Mouse (Mus musculus) intestine, embryonic 14.5 days (tissue): ENCODE data around the gene Acbd6. TPM values are rescaled to one million over a fixed set of nuclear protein-coding genes. Genes with fewer than 3 reads are reported as not detected.

Experiments used
- ATAC-seq: fragments of 200-750 bp; cut with Nextera tagmentation; replicated peaks from 2 replicates; pipeline ENCODE4 v1.8.0; 2017; ENCODE audit warnings: low read depth, moderate number of reproducible peaks, moderate TSS enrichment, moderate library complexity; ENCODE audit not compliant: low FRiP score, low TSS enrichment
- DNase-seq: peaks from one replicate; pipeline ENCODE4 v3.0.0-alpha.2; 2018; ENCODE audit warnings: low spot score
- H3K27ac ChIP-seq: fragments of 300-500 bp; sonication (generic); 2 replicates; pipeline ENCODE4 v1.5.1; 2014; ENCODE audit warnings: low read depth, mild to moderate bottlenecking, control low read depth
- H3K27me3 ChIP-seq: fragments of 300-500 bp; sonication (generic); replicated peaks from 2 replicates; pipeline ENCODE4 v1.6.1; 2014; ENCODE audit warnings: low read length, control low read depth; ENCODE audit not compliant: control insufficient read depth, insufficient read depth
- H3K36me3 ChIP-seq: fragments of 300-500 bp; sonication (generic); 2 replicates; pipeline ENCODE4 v1.6.1; 2014; ENCODE audit warnings: low read length, control low read depth; ENCODE audit not compliant: control insufficient read depth, insufficient read depth
- H3K4me1 ChIP-seq: fragments of 300-500 bp; sonication (generic); replicated peaks from 2 replicates; pipeline ENCODE4 v1.6.1; 2014; ENCODE audit warnings: low read length, control low read depth, mixed read lengths; ENCODE audit not compliant: control insufficient read depth, insufficient read depth
- H3K4me2 ChIP-seq: fragments of 300-500 bp; sonication (generic); 2 replicates; pipeline ENCODE4 v1.6.1; 2014; ENCODE audit warnings: low read length
- H3K4me3 ChIP-seq: fragments of 300-500 bp; sonication (generic); 2 replicates; pipeline ENCODE4 v1.5.1; 2014; ENCODE audit warnings: low read depth, low read length, control low read depth, mixed read lengths
- H3K9ac ChIP-seq: fragments of 300-500 bp; sonication (generic); 2 replicates; pipeline ENCODE4 v1.6.1; 2014; ENCODE audit warnings: mild to moderate bottlenecking, low read length
- H3K9me3 ChIP-seq: fragments of 300-500 bp; sonication (generic); 2 replicates; pipeline ENCODE4 v1.6.1; 2016; ENCODE audit warnings: low read length, control low read depth; ENCODE audit not compliant: control insufficient read depth
- WGBS: fragments of 180-500 bp; shearing (Covaris S2); extraction: QIAGEN DNeasy Blood & Tissue Kit; methylation state at CpG from one replicate; pipeline ENCODE4 v1.1.7; 2014; 5-methylcytosine and 5-hydroxymethylcytosine counted together
- polyA plus RNA-seq: library from polyadenylated mRNA; unstranded; fragments of >200 nt; fragmentation: Nextera tagmentation; extraction: Ambion mirVana; gene quantifications from 2 replicates; pipeline ENCODE4 v1.2.1, GENCODE M21; 2014

The Acbd6 gene
- polyA plus RNA-seq, 1 experiment from 2014 or later: 70.4 TPM

- 28% methylated on average over 10 of the region's 10 CpGs for WGBS
- no peaks in the 10 kb centered on the region for H3K9me3 ChIP-seq
- no peaks in the 10 kb centered on the region for H3K4me1 ChIP-seq
- H3K27ac ChIP-seq: no peak overlapping the region
- H3K4me3 ChIP-seq: no peak overlapping the region
- ATAC-seq: no peak
- H3K9ac ChIP-seq: no peak overlapping the region
- no peak for DNase-seq
- no peak overlapping the region for H3K4me2 ChIP-seq
- no peaks in the 10 kb centered on the region for H3K36me3 ChIP-seq
- H3K27me3 ChIP-seq: peaks cover 72% of the 10 kb centered on the region
Observed at GRCm38 (mm10) chr1:155727830-155728229, 169.9 kb downstream of the Acbd6 start.

- H3K27me3 ChIP-seq: peaks cover 72% of the 10 kb centered on the region
- H3K9me3 ChIP-seq: no peaks in the 10 kb centered on the region
- WGBS: 1% methylated on average over 23 of the region's 23 CpGs
- H3K4me3 ChIP-seq: no peak overlapping the region
- H3K9ac ChIP-seq: no peak overlapping the region
- H3K36me3 ChIP-seq: no peaks in the 10 kb centered on the region
- DNase-seq: no peak
- ATAC-seq: no peak
- H3K4me2 ChIP-seq: no peak overlapping the region
- no peaks in the 10 kb centered on the region for H3K4me1 ChIP-seq
- H3K27ac ChIP-seq: no peak overlapping the region
Observed at GRCm38 (mm10) chr1:155729113-155729795, 171.3 kb downstream of the Acbd6 start.

DNA sequence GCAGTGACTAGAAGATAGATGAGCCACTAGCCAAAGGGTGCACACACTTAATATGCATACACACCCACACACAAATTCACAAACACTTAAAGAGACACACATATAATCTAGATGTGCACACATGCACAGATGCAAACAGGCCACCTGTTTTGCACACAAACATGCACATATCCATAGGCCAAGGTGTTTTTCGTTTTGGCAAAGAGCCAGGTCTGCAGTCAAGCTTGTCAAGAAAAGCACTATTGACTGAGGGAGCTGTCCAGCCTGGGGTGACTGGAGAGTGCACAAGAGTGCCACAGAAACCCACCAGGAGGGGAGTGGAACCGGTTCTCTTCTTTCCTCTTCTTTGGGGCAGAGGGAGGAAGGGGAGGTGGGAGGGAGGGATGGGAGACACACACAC lies 173.2 kb downstream of the Acbd6 start:
- H3K4me3 ChIP-seq: no peak overlapping the region
- WGBS: 0% methylated on average over 2 of the region's 2 CpGs
- no peaks in the 10 kb centered on the region for H3K4me1 ChIP-seq
- H3K9ac ChIP-seq: no peak overlapping the region
- H3K27me3 ChIP-seq: peaks cover 90% of the 10 kb centered on the region
- H3K36me3 ChIP-seq: no peaks in the 10 kb centered on the region
- DNase-seq (no peak), ATAC-seq (no peak)
- no peak overlapping the region for H3K27ac ChIP-seq
- no peak overlapping the region for H3K4me2 ChIP-seq
- no peaks in the 10 kb centered on the region for H3K9me3 ChIP-seq

GRCm38 (mm10) chr1:155736096-155736825 lies 178.3 kb downstream of the Acbd6 start:
- Histone ChIP-seq H3K4me2 (no peak overlapping the region), H3K27ac (no peak overlapping the region), H3K27me3 (peaks cover 100% of the 10 kb centered on the region), H3K4me1 (peaks cover 2% of the 10 kb centered on the region), H3K36me3 (no peaks in the 10 kb centered on the region), H3K9ac (no peak overlapping the region), H3K4me3 (no peak overlapping the region), H3K9me3 (no peaks in the 10 kb centered on the region)
- DNase-seq (no peak), ATAC-seq (no peak)
- under 1% methylated on average over 26 of the region's 26 CpGs for WGBS

GRCm38 (mm10) chr1:155737017-155737808 lies 179.3 kb downstream of the Acbd6 start:
- under 1% methylated on average over 58 of the region's 58 CpGs for WGBS
- Histone ChIP-seq H3K9me3 (no peaks in the 10 kb centered on the region), H3K36me3 (no peaks in the 10 kb centered on the region), H3K4me3 (no peak overlapping the region; the same call in 1 of the 2 replicates), H3K27ac (no peak overlapping the region), H3K4me1 (peaks cover 9% of the 10 kb centered on the region), H3K4me2 (no peak overlapping the region), H3K27me3 (peaks cover 100% of the 10 kb centered on the region), H3K9ac (no peak overlapping the region)
- DNase-seq (peak; percentile 68), ATAC-seq (no peak)

GRCm38 (mm10) chr1:155737809-155738383 lies 180.0 kb downstream of the Acbd6 start:
- no peak overlapping the region for H3K4me2 ChIP-seq
- WGBS: under 1% methylated on average over 25 of the region's 25 CpGs
- no peak overlapping the region for H3K27ac ChIP-seq
- ATAC-seq (no peak), DNase-seq (no peak)
- H3K9ac ChIP-seq: no peak overlapping the region
- H3K9me3 ChIP-seq: no peaks in the 10 kb centered on the region
- no peaks in the 10 kb centered on the region for H3K36me3 ChIP-seq
- H3K4me1 ChIP-seq: peaks cover 14% of the 10 kb centered on the region
- no peak overlapping the region for H3K4me3 ChIP-seq
- peaks cover 100% of the 10 kb centered on the region for H3K27me3 ChIP-seq

Other genes starting within 250 kb of the Acbd6 start
- 6.8 and 7.4 TPM in 2 replicates for gene Xpr1, start 140.7 kb upstream of the Acbd6 start, polyA plus RNA-seq
- gene Lhx4, start 193.6 kb downstream of the Acbd6 start, polyA plus RNA-seq: 0.07 and 0.27 TPM in 2 replicates